Mouse (Mus musculus): Measurements from ENCODE around the gene Pou2f3. TPM values are rescaled to one million over a fixed set of nuclear protein-coding genes. Genes with fewer than 3 reads are reported as not detected.

Gene Pou2f3
- total and polyA plus RNA-seq, 3 experiments: not detected

DNA sequence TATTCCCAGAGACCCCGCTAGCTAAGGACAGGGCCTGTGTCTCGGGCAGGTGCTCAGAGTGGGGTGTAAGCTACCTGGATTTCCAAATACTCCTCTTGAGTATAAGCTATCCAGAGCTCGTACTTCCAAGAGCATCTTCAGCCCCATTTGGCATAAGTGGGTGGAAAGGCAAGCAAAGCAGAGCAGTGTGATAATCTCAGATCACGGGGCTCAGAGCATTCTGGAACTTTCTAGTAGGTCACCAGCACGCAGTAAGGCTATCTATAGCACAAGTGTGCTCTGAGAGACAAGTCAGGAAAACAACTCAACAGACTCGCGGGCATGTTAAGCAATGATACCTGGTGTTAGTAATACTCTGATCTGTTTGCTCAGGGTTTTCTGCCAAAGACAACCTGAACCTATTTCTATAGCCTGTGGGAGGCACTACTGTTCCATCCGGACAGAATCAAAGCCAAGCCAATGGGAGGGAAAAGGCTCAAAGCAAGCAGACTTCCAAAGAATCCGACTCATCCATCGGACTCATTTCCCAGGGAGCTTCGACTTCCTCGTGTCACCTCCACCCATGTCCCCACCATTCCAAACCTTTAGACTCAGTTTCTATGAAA is 65.9 kb downstream of the Pou2f3 start:
- Histone ChIP-seq H3K4me3 (ENCODE audit: control insufficient read depth in 1 of 2, insufficient read depth in 1 of 2, low read depth in 2 of 2, low read length in 2 of 2) (no peak overlapping the region), H3K9me3 (replicated peaks; ENCODE audit: insufficient read depth, low read length) (no peaks in the 10 kb centered on the region), H3K27me3 (ENCODE audit: control insufficient read depth in 1 of 2, insufficient read depth in 2 of 2, low read length in 2 of 2) (no peaks in the 10 kb centered on the region), H3K9ac (ENCODE audit: control insufficient read depth, low read depth, low read length, poor library complexity, severe bottlenecking) (no peak overlapping the region), H3K4me1 (ENCODE audit: control insufficient read depth in 1 of 2, insufficient read depth in 2 of 2, low read length in 2 of 2) (peaks cover 0 to 10% of the 10 kb centered on the region in 2 experiments; a peak in 2 of 4 replicates), H3K27ac (ENCODE audit: control insufficient read depth, low read depth, low read length) (no peak overlapping the region), H3K79me2 (ENCODE audit: control insufficient read depth, insufficient read depth, low read length, poor library complexity) (no peaks in the 10 kb centered on the region), H3K36me3 (ENCODE audit: control insufficient read depth in 1 of 2, insufficient read depth in 2 of 2, low read length in 2 of 2) (peaks cover 0 to 4% of the 10 kb centered on the region in 2 experiments; a peak in 2 of 4 replicates)
- peak in 1 of 3 experiments; percentile 12; a peak in 2 of 6 replicates for TF ChIP-seq CTCF (IDR thresholded peaks at IDR 0.05 in 2 of 3, conservative IDR thresholded peaks at IDR 0.05 in 1 of 3; ENCODE audit: control insufficient read depth in 1 of 3, insufficient read depth in 1 of 3, low read depth in 2 of 3, low read length in 3 of 3, poor library complexity in 1 of 3, severe bottlenecking in 1 of 3)
- no peak for TF ChIP-seq CHD2 (IDR thresholded peaks at IDR 0.05; ENCODE audit: low read length)
- TF ChIP-seq SMC3 (IDR thresholded peaks at IDR 0.05; ENCODE audit: low read depth, low read length): peak; percentile 22
- no peak for DNase-seq (ENCODE audit: low read depth, low spot score)

DNA sequence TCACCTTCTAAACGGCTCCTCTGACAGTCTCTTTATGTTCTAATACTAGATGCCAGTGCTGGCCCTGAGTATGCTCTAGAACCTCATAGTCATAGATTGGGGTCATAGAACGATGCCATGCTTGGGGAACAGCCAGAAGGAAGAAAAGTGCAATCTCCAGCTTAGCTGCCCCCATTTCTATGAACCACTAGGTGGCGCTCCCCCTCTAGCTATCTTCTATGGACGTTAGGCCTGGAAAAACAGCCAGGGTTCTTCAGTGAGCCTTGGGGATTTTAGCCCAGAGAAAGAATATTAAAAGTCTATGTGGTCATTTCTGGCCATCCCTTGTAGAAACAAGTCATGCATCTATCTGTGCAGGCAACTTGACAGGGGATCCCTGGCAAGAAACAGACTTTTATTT is 68.3 kb downstream of the Pou2f3 start:
- no peak overlapping the region for H3K27ac ChIP-seq (ENCODE audit: control insufficient read depth, low read depth, low read length)
- no peaks in the 10 kb centered on the region; a peak in 1 of 4 replicates for H3K27me3 ChIP-seq (ENCODE audit: control insufficient read depth in 1 of 2, insufficient read depth in 2 of 2, low read length in 2 of 2)
- H3K79me2 ChIP-seq (ENCODE audit: control insufficient read depth, insufficient read depth, low read length, poor library complexity): no peaks in the 10 kb centered on the region
- peak; percentile 73 for DNase-seq (ENCODE audit: low read depth, low spot score)
- peak; percentile 95 for TF ChIP-seq RAD21 (IDR thresholded peaks at IDR 0.05; ENCODE audit: low read depth, low read length)
- TF ChIP-seq SMC3 (IDR thresholded peaks at IDR 0.05; ENCODE audit: low read depth, low read length): peak; percentile 96
- TF ChIP-seq NRF1 (IDR thresholded peaks at IDR 0.05; ENCODE audit: insufficient read depth, low read depth, low read length, poor library complexity, severe bottlenecking): no peak
- TF ChIP-seq NELFE (IDR thresholded peaks at IDR 0.05; ENCODE audit: low read depth, low read length): no peak
- TF ChIP-seq ZC3H11A (IDR thresholded peaks at IDR 0.05; ENCODE audit: low read depth, low read length): peak; percentile 92
- TF ChIP-seq USF2 (IDR thresholded peaks at IDR 0.05; ENCODE audit: borderline replicate concordance in 1 of 2, insufficient read depth in 1 of 2, low read depth in 1 of 2, low read length in 2 of 2): no peak
- 0 out of 2 replicates have a peak, but pooled peaks have one; percentile 47 for TF ChIP-seq MAZ (IDR thresholded peaks at IDR 0.05; ENCODE audit: low read depth, low read length)
- peak; percentile 80 to 95 (median 90) for TF ChIP-seq CTCF (IDR thresholded peaks at IDR 0.05 in 2 of 3, conservative IDR thresholded peaks at IDR 0.05 in 1 of 3; ENCODE audit: control insufficient read depth in 1 of 3, insufficient read depth in 1 of 3, low read depth in 2 of 3, low read length in 3 of 3, poor library complexity in 1 of 3, severe bottlenecking in 1 of 3)
- H3K4me3 ChIP-seq (ENCODE audit: control insufficient read depth in 1 of 2, insufficient read depth in 1 of 2, low read depth in 2 of 2, low read length in 2 of 2): no peak overlapping the region
- H3K36me3 ChIP-seq (ENCODE audit: control insufficient read depth in 1 of 2, insufficient read depth in 2 of 2, low read length in 2 of 2): no peaks in the 10 kb centered on the region
- H3K4me1 ChIP-seq (ENCODE audit: control insufficient read depth in 1 of 2, insufficient read depth in 2 of 2, low read length in 2 of 2): no peaks in the 10 kb centered on the region
- no peaks in the 10 kb centered on the region for H3K9me3 ChIP-seq (replicated peaks; ENCODE audit: insufficient read depth, low read length)
- H3K9ac ChIP-seq (ENCODE audit: control insufficient read depth, low read depth, low read length, poor library complexity, severe bottlenecking): no peak overlapping the region

DNA sequence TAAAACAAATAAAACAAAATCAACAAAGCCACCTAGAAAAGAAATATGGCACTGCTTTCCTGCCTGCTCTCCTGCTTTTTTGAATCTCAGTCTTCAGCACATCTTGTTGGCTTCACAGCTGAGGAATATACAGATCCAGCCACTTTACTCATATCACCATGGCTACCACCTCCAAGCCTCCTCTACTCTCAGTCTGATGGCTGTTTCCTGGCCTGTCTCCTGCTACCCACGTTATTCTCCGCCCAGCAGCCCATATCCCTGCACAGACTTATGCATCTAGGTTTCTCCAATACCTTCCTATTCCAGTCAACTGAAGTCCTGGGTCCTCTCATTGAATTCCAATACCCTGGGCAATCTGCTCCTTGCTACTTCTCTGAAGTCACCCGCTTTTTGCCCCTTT is 76.6 kb downstream of the Pou2f3 start:
- peaks cover 3 to 5% of the 10 kb centered on the region in 2 experiments; a peak in 3 of 4 replicates for H3K27me3 ChIP-seq (ENCODE audit: control insufficient read depth in 1 of 2, insufficient read depth in 2 of 2, low read length in 2 of 2)
- no peak overlapping the region for H3K4me3 ChIP-seq (ENCODE audit: control insufficient read depth in 1 of 2, insufficient read depth in 1 of 2, low read depth in 2 of 2, low read length in 2 of 2)
- DNase-seq (ENCODE audit: low read depth, low spot score): no peak
- H3K4me1 ChIP-seq (ENCODE audit: control insufficient read depth in 1 of 2, insufficient read depth in 2 of 2, low read length in 2 of 2): peaks cover 0 to 7% of the 10 kb centered on the region in 2 experiments; a peak in 1 of 4 replicates
- H3K79me2 ChIP-seq (ENCODE audit: control insufficient read depth, insufficient read depth, low read length, poor library complexity): no peaks in the 10 kb centered on the region
- H3K36me3 ChIP-seq (ENCODE audit: control insufficient read depth in 1 of 2, insufficient read depth in 2 of 2, low read length in 2 of 2): peaks cover 0 to 4% of the 10 kb centered on the region in 2 experiments; a peak in 2 of 4 replicates
- H3K9me3 ChIP-seq (replicated peaks; ENCODE audit: insufficient read depth, low read length): no peaks in the 10 kb centered on the region
- H3K9ac ChIP-seq (ENCODE audit: control insufficient read depth, low read depth, low read length, poor library complexity, severe bottlenecking): no peak overlapping the region
- TF ChIP-seq MEF2A (IDR thresholded peaks at IDR 0.05; ENCODE audit: extremely low read depth, insufficient replicate concordance, low read depth, low read length, poor library complexity, severe bottlenecking) (no peak), ZNF384 (IDR thresholded peaks at IDR 0.05; ENCODE audit: low read depth, low read length) (no peak), EP300 (IDR thresholded peaks at IDR 0.05; ENCODE audit: low read depth in 1 of 2, low read length in 2 of 2) (no peak), UBTF (IDR thresholded peaks at IDR 0.05; ENCODE audit: borderline replicate concordance, insufficient read depth, low read depth, low read length) (no peak), NRF1 (IDR thresholded peaks at IDR 0.05; ENCODE audit: insufficient read depth, low read depth, low read length, poor library complexity, severe bottlenecking) (no peak), ETS1 (IDR thresholded peaks at IDR 0.05; ENCODE audit: low read depth, low read length) (no peak), RCOR1 (IDR thresholded peaks at IDR 0.05; ENCODE audit: low read depth, low read length) (no peak), RAD21 (IDR thresholded peaks at IDR 0.05; ENCODE audit: low read depth, low read length) (no peak), CTCF (IDR thresholded peaks at IDR 0.05 in 2 of 3, conservative IDR thresholded peaks at IDR 0.05 in 1 of 3; ENCODE audit: control insufficient read depth in 1 of 3, insufficient read depth in 1 of 3, low read depth in 2 of 3, low read length in 3 of 3, poor library complexity in 1 of 3, severe bottlenecking in 1 of 3) (no peak), MAFK (IDR thresholded peaks at IDR 0.05; ENCODE audit: borderline replicate concordance, low read depth, low read length) (no peak)
- H3K27ac ChIP-seq (ENCODE audit: control insufficient read depth, low read depth, low read length): no peak overlapping the region

All from MEL (cell line).